Mouse (Mus musculus) myocyte (in vitro differentiated cells): ENCODE results near the gene Rrp36.

Source experiments
- CEBPB ChIP-seq: IDR thresholded peaks from 2 replicates; pipeline ENCODE4 v1.6.1; 2011; ENCODE audit warnings: mild to moderate bottlenecking, moderate library complexity; ENCODE audit not compliant: poor library complexity, insufficient read depth, severe bottlenecking
- MAX ChIP-seq: IDR thresholded peaks from one replicate; pipeline ENCODE4 v1.6.1; 2011; ENCODE audit warnings: low read depth, mild to moderate bottlenecking, control low read depth
- MYOD1 ChIP-seq, 3 experiments: IDR thresholded peaks; one replicate each; pipeline ENCODE4 v1.6.1; 2011; ENCODE audit warnings: control low read depth in 2 of 3, low read depth in 2 of 3, mild to moderate bottlenecking in 2 of 3, moderate library complexity in 1 of 3; ENCODE audit not compliant: insufficient read length in 2 of 3, control insufficient read depth in 1 of 3
- POLR2A ChIP-seq: IDR thresholded peaks from one replicate; pipeline ENCODE4 v1.6.1; 2011; ENCODE audit warnings: low read depth, mild to moderate bottlenecking, control low read depth, moderate library complexity; ENCODE audit not compliant: insufficient read length
- SRF ChIP-seq: IDR thresholded peaks from one replicate; pipeline ENCODE4 v1.6.1; 2011; ENCODE audit warnings: low read depth; ENCODE audit not compliant: control insufficient read depth, insufficient read length
- TCF12 ChIP-seq: IDR thresholded peaks from one replicate; pipeline ENCODE4 v1.6.1; 2011; ENCODE audit warnings: mild to moderate bottlenecking, control low read depth; ENCODE audit not compliant: poor library complexity, insufficient read depth, severe bottlenecking
- USF1 ChIP-seq: IDR thresholded peaks from one replicate; pipeline ENCODE4 v1.6.1; 2011; ENCODE audit warnings: low read depth, mild to moderate bottlenecking, control low read depth, moderate library complexity

- no peak for TF ChIP-seq TCF12
- TF ChIP-seq SRF, result no peak
- no peak for TF ChIP-seq POLR2A
- no peak for TF ChIP-seq MYOD1 (IDR thresholded peaks at IDR 0.05; ENCODE audit: control insufficient read depth in 1 of 3, insufficient read length in 2 of 3, low read depth in 2 of 3)
- TF ChIP-seq CEBPB, result no peak
- no peak for TF ChIP-seq USF1
- TF ChIP-seq MAX, result no peak
These were observed 46.7 kb downstream of the Rrp36 start for GRCm38 (mm10) chr17:46627409-46627808.
